Mouse (Mus musculus) lung, adult 2 months (tissue): Measurements from ENCODE around the gene Slc35f1. TPM values are rescaled to one million over a fixed set of nuclear protein-coding genes. Genes with fewer than 3 reads are reported as not detected.

Experiments used
- DNase-seq: peaks from one replicate; pipeline ENCODE4 v3.0.0; 2022
- H3K4me1 ChIP-seq: fragments of 200-500 bp; 2 replicates; pipeline ENCODE4 v1.6.1; 2011; ENCODE audit warnings: low read length; ENCODE audit not compliant: control insufficient read depth, insufficient read depth
- H3K4me3 ChIP-seq: fragments of 200-500 bp; replicated peaks from 2 replicates; pipeline ENCODE3; 2011; ENCODE audit warnings: low read depth, mild to moderate bottlenecking, control low read depth, low read length; ENCODE audit errors: extremely low read depth
- CTCF ChIP-seq: fragments of 200-500 bp; IDR thresholded peaks from 2 replicates; pipeline ENCODE4 v1.5.1; 2011; ENCODE audit warnings: mild to moderate bottlenecking, low read length, control low read depth; ENCODE audit not compliant: insufficient read depth
- POLR2A ChIP-seq: fragments of 200-500 bp; IDR thresholded peaks from 2 replicates; pipeline ENCODE4 v1.6.1; 2011; ENCODE audit warnings: low read depth, mild to moderate bottlenecking, control low read depth, low read length, borderline replicate concordance; ENCODE audit errors: extremely low read depth
- WGBS: fragments of 180-500 bp; shearing (Covaris S2); methylation state at CpG from one replicate; pipeline ENCODE4 v1.1.7; 2018; 5-methylcytosine and 5-hydroxymethylcytosine counted together
- polyA plus RNA-seq: library from polyadenylated mRNA; depleted of rRNA; stranded (reverse); fragments of >200 nt; gene quantifications from 2 replicates; pipeline ENCODE4 v1.2.3, GENCODE M21; 2012

Gene Slc35f1
- polyA plus RNA-seq, 1 experiment: 0.27 TPM

DNA sequence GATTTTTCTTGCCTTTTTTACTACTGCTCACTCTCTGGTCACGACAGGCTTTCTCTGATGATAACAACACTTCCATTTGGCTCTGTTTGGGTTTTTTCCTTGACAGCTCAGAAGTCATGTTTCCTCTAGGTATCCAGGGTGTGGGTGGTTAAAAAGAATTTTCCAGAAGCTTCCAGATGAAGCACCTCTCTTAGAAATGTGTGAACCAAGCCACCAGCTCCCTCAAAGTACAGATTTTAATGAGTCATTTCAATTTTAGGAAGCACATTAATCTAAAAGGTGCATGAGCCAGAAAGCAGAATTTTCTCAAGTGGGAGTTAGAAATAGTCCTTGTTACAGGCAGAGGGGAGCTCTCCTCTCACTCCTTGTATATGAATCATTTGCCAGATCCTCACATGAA lies 292.5 kb downstream of the Slc35f1 start:
- no peak for TF ChIP-seq CTCF
- TF ChIP-seq POLR2A: no peak

DNA sequence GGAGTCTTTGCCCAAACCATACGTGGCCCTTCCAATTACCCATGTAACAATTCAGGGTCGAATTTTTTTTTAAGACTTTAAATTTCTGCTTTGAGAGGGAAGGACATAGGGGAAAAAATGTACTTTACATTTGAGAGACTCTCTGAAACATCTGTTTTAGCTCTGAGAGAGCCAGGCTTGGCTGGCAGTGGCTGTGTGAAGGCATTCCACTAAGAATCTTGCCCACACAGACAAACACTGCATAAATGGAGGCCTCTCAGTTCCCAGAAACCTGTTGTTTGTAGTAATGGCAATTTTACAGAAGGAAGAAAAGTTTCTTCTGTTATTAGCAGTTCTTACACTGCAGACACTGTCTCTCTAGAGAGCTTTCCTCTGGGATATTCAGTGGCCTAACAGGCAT lies 301.9 kb downstream of the Slc35f1 start:
- DNase-seq: no peak
- Histone ChIP-seq H3K4me1 (no peaks in the 10 kb centered on the region), H3K4me3 (no peak overlapping the region)
- TF ChIP-seq CTCF: no peak
- TF ChIP-seq POLR2A: no peak
- WGBS: 61% methylated on average over 2 of the region's 2 CpGs

More for the DNA sequence above, 292.5 kb downstream of the Slc35f1 start:
- no peak for DNase-seq
- H3K4me1 ChIP-seq: no peaks in the 10 kb centered on the region
- WGBS: 36% methylated on average over 1 of the region's 1 CpGs
- H3K4me3 ChIP-seq: no peak overlapping the region

DNA sequence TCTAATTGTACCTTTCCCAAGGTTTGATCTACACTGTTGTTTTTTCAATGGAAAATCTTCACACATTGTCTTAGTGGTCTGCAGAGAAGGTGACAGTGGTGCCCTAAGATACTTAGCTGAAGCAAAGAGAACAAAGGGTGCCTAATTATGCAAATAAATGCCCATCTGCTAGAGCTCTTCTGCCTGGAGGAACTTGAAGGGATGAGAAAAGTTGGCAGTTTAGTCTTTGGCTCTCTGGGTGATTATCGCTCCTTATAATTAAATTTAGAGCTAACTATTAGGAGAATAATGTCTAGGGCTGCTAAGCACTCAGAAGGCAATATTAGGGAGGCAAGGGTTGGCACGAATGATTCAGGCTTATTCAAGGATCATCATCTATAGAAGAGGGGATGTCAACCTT lies 306.6 kb downstream of the Slc35f1 start:
- Histone ChIP-seq H3K4me1 (no peaks in the 10 kb centered on the region), H3K4me3 (no peak overlapping the region)
- no peak for TF ChIP-seq CTCF
- 77% methylated on average over 2 of the region's 2 CpGs for WGBS
- DNase-seq: no peak

DNA sequence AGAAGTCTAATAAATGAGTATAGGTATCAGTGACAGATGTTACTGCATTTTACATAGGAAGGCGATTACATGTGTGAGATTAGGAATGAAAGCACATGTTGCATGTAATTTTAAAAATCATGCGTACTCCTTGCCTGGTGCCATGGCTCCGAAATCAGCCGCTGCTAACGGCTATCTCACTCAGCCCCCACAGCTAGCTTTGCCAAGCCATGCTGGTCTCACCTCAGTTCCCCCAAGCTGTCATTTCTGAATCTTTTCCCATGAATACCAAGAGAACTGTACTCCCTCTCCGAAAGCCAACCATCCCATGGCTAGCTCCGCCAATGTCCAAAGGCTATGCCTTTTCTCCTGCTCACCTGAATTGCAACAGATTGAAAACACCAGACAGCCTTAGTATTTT lies 310.8 kb downstream of the Slc35f1 start:
- TF ChIP-seq POLR2A: no peak
- no peak for TF ChIP-seq CTCF
- Histone ChIP-seq H3K4me3 (no peak overlapping the region), H3K4me1 (no peaks in the 10 kb centered on the region)
- WGBS: 92% methylated on average over 7 of the region's 7 CpGs
- DNase-seq: no peak

DNA sequence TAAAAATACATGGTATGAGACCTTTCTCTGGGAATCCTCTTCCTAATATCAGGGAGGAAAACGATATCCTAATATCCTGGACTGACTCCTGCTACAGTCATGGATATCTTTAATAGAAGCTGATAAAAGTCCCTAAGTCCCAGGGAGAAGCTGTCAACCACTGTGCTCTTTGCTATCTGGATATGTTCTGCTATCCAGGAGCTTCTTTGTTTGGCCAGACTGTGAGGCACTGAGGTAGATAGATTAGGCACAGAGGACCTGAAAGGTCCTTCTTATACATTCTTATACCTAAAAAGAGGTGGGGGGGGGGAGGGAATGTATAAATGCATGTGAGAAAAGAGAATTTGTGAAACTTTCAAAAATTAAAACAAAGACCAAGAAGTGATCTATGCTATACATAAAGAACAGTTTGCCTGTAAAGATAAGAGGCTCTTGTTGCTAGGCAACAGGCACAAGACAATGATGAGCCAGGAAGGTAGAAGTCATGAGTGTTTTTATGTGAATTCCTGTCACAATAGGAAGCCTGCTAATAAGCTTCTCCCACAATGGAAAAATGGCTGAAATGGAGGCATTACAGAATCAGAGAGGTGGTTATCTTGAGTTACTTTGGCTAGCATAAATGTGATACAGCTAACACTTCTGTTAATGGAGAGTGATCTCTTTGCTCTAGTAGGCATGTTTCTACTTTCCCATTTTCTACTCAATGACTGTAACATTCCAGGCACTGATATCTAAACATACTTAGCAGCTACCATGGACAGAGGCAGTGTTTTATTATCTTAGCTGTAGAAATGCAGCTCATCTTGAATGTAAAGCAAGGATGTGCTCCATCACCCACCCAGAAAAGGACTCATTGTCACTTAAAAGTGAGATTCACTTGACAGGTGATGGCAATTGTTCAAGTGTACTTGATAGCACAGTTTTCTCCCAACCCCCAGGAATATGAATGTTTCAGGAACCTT lies 316.2 kb downstream of the Slc35f1 start:
- TF ChIP-seq CTCF (no peak), POLR2A (no peak)
- 64% methylated on average over 1 of the region's 1 CpGs for WGBS
- DNase-seq: no peak
- H3K4me1 ChIP-seq: no peaks in the 10 kb centered on the region
- no peak overlapping the region for H3K4me3 ChIP-seq

DNA sequence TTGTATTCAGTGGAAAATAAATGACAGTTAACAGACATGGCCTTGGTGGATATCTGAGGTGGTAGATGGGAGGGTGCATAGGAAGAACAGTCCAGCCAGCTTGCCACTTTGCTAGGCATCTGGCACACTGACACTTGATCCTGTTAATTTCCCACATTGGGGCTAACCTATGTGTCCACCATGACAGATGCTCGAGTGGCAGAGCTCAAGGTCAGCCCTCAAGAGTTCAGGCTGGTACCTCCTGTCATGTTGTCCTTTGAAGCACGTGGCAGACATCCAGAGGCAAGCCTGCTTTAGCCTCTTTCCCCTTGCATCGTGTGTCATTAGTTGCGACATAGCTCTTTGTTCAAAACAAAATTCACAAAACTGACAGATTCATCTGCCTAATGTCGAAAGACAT lies 323.5 kb downstream of the Slc35f1 start:
- no peak for DNase-seq
- H3K4me1 ChIP-seq: no peaks in the 10 kb centered on the region
- WGBS: 49% methylated on average over 5 of the region's 5 CpGs
- TF ChIP-seq POLR2A (no peak), CTCF (no peak)
- H3K4me3 ChIP-seq: no peak overlapping the region

DNA sequence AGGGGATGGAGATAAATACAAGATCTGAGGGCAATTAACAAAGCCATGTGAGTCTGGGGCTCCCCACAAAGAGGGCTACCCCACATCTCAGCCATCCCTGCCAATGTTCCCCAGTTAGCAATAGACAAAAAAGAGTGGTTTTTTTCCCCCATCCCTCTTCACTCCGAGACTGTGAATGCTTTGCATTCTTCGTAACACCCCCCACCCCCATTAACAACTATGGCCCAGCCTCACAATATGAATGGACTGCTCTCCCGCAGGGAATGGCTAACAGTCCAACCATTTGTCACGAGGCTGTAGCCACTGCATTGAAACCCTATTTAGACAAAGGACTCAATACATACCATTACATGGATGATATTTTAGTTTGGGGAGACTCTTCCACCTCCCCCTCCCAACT lies 338.1 kb downstream of the Slc35f1 start:
- no peak overlapping the region for H3K4me3 ChIP-seq
- TF ChIP-seq CTCF (no peak), POLR2A (no peak)
- H3K4me1 ChIP-seq: no peaks in the 10 kb centered on the region
- 51% methylated on average over 4 of the region's 4 CpGs for WGBS
- no peak for DNase-seq

DNA sequence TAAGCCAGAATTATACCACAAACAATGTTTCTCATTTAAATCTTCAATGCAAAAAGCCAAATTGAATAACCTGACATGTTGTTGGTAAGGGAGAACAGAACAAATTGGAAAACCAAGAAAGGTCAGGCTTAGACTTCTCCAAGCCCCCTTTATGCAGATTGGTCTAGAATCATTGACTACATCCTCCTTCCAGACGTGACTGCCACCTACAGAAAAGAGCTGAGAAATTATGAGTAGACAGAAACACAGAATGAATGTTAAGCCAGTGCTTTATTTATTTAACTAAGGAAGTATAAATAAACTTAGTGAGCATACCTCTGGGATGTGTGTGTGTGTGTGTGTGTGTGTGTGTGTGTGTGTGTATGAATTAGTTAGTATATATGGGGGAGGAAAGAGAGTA lies 344.9 kb downstream of the Slc35f1 start:
- Histone ChIP-seq H3K4me3 (no peak overlapping the region), H3K4me1 (no peaks in the 10 kb centered on the region)
- DNase-seq: no peak
- no peak for TF ChIP-seq CTCF
- no peak for TF ChIP-seq POLR2A
- WGBS: 21% methylated on average over 1 of the region's 1 CpGs

DNA sequence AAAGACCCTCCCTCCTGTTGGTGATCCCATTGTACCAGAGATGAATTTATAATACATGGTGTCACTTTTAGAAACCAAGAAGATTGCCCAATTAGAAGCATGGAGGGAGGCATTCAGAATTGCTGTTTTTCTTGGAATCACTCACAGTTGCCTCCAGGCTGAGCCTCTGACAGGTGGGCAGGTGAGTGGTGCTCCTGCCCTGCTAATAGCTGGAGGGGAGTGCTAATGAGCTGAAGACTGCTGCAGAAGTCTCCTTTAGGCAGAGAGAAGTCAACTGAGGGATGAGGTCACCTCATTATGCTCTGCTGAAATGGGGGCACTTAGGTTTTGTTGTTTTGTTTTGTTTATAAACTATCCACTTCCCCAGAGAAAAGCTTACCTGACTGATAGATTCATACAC lies 355.6 kb downstream of the Slc35f1 start:
- no peak overlapping the region for H3K4me3 ChIP-seq
- DNase-seq: no peak
- TF ChIP-seq CTCF (no peak), POLR2A (no peak)
- H3K4me1 ChIP-seq: no peaks in the 10 kb centered on the region

DNA sequence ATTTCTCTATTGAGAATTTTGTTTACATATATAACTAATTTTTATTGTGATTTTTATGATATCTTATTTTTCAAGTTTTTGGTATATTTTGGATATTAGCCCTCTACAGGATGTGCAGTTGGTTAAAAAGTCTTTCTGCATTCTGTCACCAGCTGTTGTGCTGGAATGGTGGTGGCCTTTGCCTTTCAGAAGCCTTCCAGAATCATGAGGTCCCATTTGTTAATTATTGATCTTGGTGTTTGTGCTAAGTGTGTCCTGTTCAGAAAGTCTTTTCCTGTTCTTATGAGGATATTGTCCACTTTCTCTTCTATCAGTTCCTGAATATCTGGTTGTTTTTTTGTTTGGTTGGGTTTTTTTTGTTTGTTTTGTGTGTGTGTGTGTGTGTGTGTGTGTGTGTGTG lies 362.2 kb downstream of the Slc35f1 start:
- TF ChIP-seq CTCF (no peak), POLR2A (no peak)
- no peak for DNase-seq
- Histone ChIP-seq H3K4me1 (no peaks in the 10 kb centered on the region), H3K4me3 (no peak overlapping the region)

DNA sequence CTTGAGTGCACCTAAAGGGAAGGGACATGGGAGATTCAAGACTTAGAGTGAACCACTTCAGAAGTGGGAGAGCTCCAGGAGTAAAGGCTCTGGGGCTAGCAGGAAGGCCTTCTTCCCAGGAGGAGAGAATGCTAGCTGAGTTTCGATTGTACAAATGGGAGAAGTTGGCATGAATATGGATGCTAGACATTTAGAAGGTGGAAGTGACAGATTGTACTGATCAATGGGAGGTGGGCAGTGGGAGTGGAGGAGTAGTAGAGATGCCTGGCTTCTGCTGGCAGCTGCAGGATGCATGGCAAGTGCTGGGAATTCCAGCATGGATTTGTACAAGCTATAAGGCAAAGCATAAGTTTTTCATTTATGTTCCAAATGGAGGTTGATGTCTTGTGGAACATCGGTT lies 370.4 kb downstream of the Slc35f1 start:
- Histone ChIP-seq H3K4me1 (no peaks in the 10 kb centered on the region), H3K4me3 (no peak overlapping the region)
- TF ChIP-seq CTCF (no peak), POLR2A (no peak)
- no peak for DNase-seq
- WGBS: 83% methylated on average over 2 of the region's 2 CpGs
